Mouse (Mus musculus) hindbrain, embryonic 14.5 days (tissue): ENCODE measurements around the gene Kcnh6. TPM values are rescaled to one million over a fixed set of nuclear protein-coding genes. Genes with fewer than 3 reads are reported as not detected.
"Not testable (repeated sequence)": the region's sequence is repeated elsewhere in the genome, so short reads cannot be mapped to it uniquely, and the experiment has no call there.

Experiments
- ATAC-seq: fragments of 200-750 bp; cut with Nextera tagmentation; 2 replicates; pipeline ENCODE4 v1.8.0; 2017; ENCODE audit warnings: moderate number of reproducible peaks, mild to moderate bottlenecking, moderate TSS enrichment, moderate library complexity; ENCODE audit not compliant: low FRiP score
- DNase-seq: peaks from one replicate; pipeline ENCODE4 v3.0.0-alpha.2; 2015; ENCODE audit warnings: low spot score
- H3K27ac ChIP-seq: fragments of 300-500 bp; sonication (generic); 2 replicates; pipeline ENCODE4 v1.5.1; 2014; ENCODE audit warnings: mild to moderate bottlenecking, moderate library complexity
- H3K27me3 ChIP-seq: fragments of 300-500 bp; sonication (generic); 2 replicates; pipeline ENCODE4 v1.6.1; 2014; ENCODE audit warnings: mild to moderate bottlenecking, low read length, mixed read lengths; ENCODE audit not compliant: control insufficient read depth, insufficient read depth
- H3K36me3 ChIP-seq: fragments of 300-500 bp; sonication (generic); replicated peaks from 2 replicates; pipeline ENCODE4 v1.6.1; 2014; ENCODE audit not compliant: control insufficient read depth, insufficient read depth
- H3K4me1 ChIP-seq: fragments of 300-500 bp; sonication (generic); replicated peaks from 2 replicates; pipeline ENCODE4 v1.6.1; 2014; ENCODE audit warnings: antibody characterized with exemption, low read length, mixed read lengths; ENCODE audit not compliant: control insufficient read depth, insufficient read depth
- H3K4me2 ChIP-seq: fragments of 300-500 bp; sonication (generic); replicated peaks from 2 replicates; pipeline ENCODE4 v1.6.1; 2014; ENCODE audit warnings: mild to moderate bottlenecking, moderate library complexity
- H3K4me3 ChIP-seq: fragments of 300-500 bp; sonication (generic); replicated peaks from 2 replicates; pipeline ENCODE4 v1.5.1; 2014; ENCODE audit warnings: mild to moderate bottlenecking, low read length
- H3K9ac ChIP-seq: fragments of 300-500 bp; sonication (generic); 2 replicates; pipeline ENCODE4 v1.6.1; 2014
- H3K9me3 ChIP-seq: fragments of 300-500 bp; sonication (generic); 2 replicates; pipeline ENCODE4 v1.6.1; 2016; ENCODE audit warnings: low read length; ENCODE audit not compliant: control insufficient read depth
- WGBS: fragments of 180-500 bp; shearing (Covaris S2); extraction: QIAGEN DNeasy Blood & Tissue Kit; methylation state at CpG from one replicate; pipeline ENCODE4 v1.1.7; 2014; 5-methylcytosine and 5-hydroxymethylcytosine counted together
- polyA plus RNA-seq: library from polyadenylated mRNA; unstranded; fragments of >200 nt; fragmentation: Nextera tagmentation; extraction: Ambion mirVana; gene quantifications from 2 replicates; pipeline ENCODE4 v1.2.1, GENCODE M21; 2014

The Kcnh6 gene
- polyA plus RNA-seq, 1 experiment from 2014 or later: 2.3 TPM

DNA sequence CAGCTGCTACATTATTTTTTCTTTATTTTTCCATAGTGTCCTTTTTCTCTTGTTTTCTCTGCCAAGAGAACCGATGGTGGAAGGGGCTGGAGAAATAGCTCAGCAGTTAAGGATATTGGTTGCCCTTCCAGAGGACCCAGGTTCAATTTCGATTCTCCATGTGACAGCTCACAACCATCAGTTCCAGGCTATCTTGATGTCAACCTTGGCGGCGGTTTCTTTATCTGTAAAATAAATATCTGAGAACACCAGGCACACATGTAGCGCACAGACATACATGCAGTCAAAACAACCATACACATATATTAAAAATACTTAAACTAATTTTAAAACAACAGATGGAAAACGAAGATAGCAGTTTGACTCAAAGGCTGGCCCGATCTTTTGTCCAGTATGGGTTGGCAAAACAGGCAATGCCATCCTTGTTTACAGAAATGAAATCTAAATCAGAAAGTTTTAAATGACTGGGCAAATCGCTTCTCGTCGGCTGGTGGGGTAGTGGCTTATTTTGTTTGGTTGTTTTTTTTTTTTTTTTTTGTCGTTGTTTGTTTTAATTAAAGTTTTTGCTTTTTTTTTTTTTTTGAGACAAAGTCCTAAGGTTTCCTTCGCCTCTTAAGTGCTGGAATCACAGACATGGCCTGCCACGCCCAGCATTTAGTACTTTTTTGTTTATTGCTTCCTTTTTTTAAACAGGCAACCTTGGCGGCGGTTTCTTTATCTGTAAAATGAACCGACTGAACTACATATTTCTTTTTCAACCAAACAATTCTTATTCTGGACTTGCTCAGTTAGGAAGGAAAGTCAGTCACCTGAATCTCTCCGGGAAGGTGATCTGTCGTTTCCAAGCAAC lies 57.4 kb downstream of the Kcnh6 start:
- ATAC-seq (no peak), DNase-seq (no peak)
- Histone ChIP-seq H3K36me3 (peaks cover under 1% of the 10 kb centered on the region; the same call in 1 of the 2 replicates), H3K9me3 (no peaks in the 10 kb centered on the region), H3K4me2 (peak overlapping the region; percentile 93), H3K9ac (peak overlapping the region; percentile 87; the same call in 1 of the 2 replicates), H3K27me3 (no peaks in the 10 kb centered on the region), H3K4me3 (peak overlapping the region; percentile 80), H3K27ac (peak overlapping the region; percentile 86; the same call in 1 of the 2 replicates), H3K4me1 (peaks cover 9% of the 10 kb centered on the region; the same call in 1 of the 2 replicates)
- WGBS: 45% methylated on average over 18 of the region's 18 CpGs

DNA sequence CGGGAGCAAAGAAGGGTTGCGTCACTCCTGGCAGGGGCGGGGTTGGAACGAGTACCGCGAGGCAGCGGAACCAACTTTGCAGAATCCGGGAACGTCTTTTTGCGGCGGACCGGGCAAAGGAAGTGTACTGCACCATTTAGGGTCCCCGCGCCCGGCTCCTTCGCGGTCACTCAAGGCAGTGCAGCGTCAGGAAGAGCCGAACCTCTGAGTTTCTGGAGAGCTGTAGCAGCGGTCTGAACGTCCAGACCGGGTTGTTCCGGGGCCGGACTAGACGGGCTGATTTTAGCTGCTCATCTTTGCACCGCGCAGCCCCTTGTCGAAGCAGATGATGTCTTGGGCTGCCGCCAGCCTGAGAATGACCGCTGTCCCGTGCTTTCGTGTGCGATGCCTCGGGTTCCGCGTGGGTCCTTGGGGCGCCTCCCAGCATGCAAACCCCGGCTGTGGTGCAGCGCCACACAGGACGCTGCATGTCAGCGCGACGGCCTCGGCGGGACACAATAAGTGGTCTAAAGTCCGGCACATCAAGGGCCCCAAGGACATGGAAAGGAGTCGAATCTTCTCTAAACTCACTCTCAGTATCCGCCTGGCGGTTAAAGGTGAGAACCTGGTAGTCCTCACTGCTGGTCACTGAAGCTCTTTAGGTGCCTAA lies 58.1 kb downstream of the Kcnh6 start, which contains the start of gene Taco1:
Taco1 (plus strand) TSS at position 139 of the 649 bp plus-strand sequence.
- ATAC-seq (peak; percentile 97), DNase-seq (peak; percentile 95)
- Histone ChIP-seq H3K36me3 (peaks cover 6% of the 10 kb centered on the region; the same call in 1 of the 2 replicates), H3K9me3 (no peaks in the 10 kb centered on the region), H3K27ac (peak within 1 kb of the TSS; percentile 86), H3K27me3 (no peaks in the 10 kb centered on the region), H3K4me1 (peaks cover 9% of the 10 kb centered on the region; the same call in 1 of the 2 replicates), H3K4me2 (peak within 1 kb of the TSS; percentile 93), H3K4me3 (peak within 1 kb of the TSS; percentile 80), H3K9ac (peak within 1 kb of the TSS; percentile 87)
- under 1% methylated on average over 49 of the region's 49 CpGs for WGBS

DNA sequence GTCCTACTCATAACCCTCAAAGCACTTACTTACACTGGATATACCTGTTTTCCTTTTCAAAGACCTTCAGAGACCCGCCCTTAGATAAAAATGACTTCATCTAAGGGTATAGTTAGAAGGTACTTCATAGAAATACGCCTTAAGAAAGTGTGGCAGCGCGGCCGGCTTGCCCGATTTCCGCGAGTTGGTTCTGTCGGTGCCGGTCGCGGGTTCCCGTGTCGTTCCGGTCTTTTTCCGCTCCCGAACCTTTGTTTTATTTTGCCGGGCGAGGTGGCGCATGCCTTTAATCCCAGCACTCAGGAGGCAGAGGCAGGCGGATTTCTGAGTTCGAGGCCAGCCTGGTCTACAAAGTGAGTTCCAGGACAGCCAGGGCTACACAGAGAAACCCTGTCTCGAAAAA lies 58.7 kb downstream of the Kcnh6 start:
- H3K9ac ChIP-seq: peak overlapping the region; percentile 87
- peak overlapping the region; percentile 93 for H3K4me2 ChIP-seq
- ATAC-seq, H3K27me3 ChIP-seq, H3K4me1 ChIP-seq, H3K36me3 ChIP-seq, H3K9me3 ChIP-seq: not testable (repeated sequence)
- peak overlapping the region; percentile 80 for H3K4me3 ChIP-seq
- WGBS: 15% methylated on average over 23 of the region's 23 CpGs
- DNase-seq: peak; percentile 73
- H3K27ac ChIP-seq: peak overlapping the region; percentile 86

DNA sequence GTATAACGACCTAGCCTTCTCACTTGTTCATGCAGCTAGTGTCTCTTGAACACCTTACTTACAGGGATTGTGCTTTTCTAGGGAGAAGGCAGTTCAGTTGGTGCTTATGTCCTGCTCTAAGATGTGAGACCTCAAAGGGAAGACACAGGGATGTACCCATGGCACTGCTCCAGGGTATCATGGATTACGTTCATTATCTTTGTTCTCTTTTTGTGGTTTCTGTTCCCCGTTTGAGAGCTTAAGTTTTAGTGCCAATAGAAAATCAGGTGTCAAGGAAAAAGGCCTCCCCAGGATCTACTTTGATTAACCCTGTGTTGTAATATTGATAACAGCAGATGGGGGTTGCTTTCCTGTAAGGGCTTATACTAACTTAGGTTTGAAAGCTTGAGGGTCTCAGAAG lies 65.8 kb downstream of the Kcnh6 start:
- Histone ChIP-seq H3K9ac (no peak overlapping the region), H3K4me3 (no peak overlapping the region), H3K4me1 (no peaks in the 10 kb centered on the region), H3K36me3 (peaks cover 28% of the 10 kb centered on the region), H3K4me2 (no peak overlapping the region), H3K9me3 (no peaks in the 10 kb centered on the region), H3K27me3 (no peaks in the 10 kb centered on the region), H3K27ac (no peak overlapping the region)
- DNase-seq (no peak), ATAC-seq (no peak)
- WGBS: 88% methylated on average over 3 of the region's 3 CpGs

GRCm38 (mm10) chr11:106076321-106076720 lies 68.4 kb downstream of the Kcnh6 start:
- Histone ChIP-seq H3K4me1 (no peaks in the 10 kb centered on the region), H3K4me2 (no peak overlapping the region), H3K36me3 (peaks cover 22% of the 10 kb centered on the region), H3K4me3 (no peak overlapping the region), H3K9ac (no peak overlapping the region), H3K27me3 (no peaks in the 10 kb centered on the region), H3K27ac (no peak overlapping the region), H3K9me3 (no peaks in the 10 kb centered on the region)
- ATAC-seq (no peak), DNase-seq (peak; percentile 72)
- WGBS: 11% methylated on average over 4 of the region's 4 CpGs

Other genes starting within 250 kb of the Kcnh6 start
- gene Cyb561, start 54.8 kb upstream of the Kcnh6 start, polyA plus RNA-seq: 48.9 and 55.1 TPM in 2 replicates
- gene Ace, start 40.2 kb upstream of the Kcnh6 start, polyA plus RNA-seq: 6.0 and 6.8 TPM in 2 replicates
- gene Ace3, start 13.4 kb upstream of the Kcnh6 start, polyA plus RNA-seq: not detected in 2 replicates
- gene Dcaf7, start 28.7 kb downstream of the Kcnh6 start, polyA plus RNA-seq: 156 and 176 TPM in 2 replicates
- 5.0 and 5.9 TPM in 2 replicates for gene Taco1, start 57.9 kb downstream of the Kcnh6 start, polyA plus RNA-seq
- gene Map3k3, start 76.5 kb downstream of the Kcnh6 start, polyA plus RNA-seq: 16.5 and 18.7 TPM in 2 replicates
- gene Gm10840, start 152.7 kb downstream of the Kcnh6 start, polyA plus RNA-seq: not detected in 2 replicates
- gene Limd2, start 152.7 kb downstream of the Kcnh6 start, polyA plus RNA-seq: 140 and 158 TPM in 2 replicates
- gene Strada, start 194.0 kb downstream of the Kcnh6 start, polyA plus RNA-seq: 27.4 and 30.1 TPM in 2 replicates
- gene Ccdc47, start 208.2 kb downstream of the Kcnh6 start, polyA plus RNA-seq: 76.6 and 94.5 TPM in 2 replicates
- 78.0 and 82.2 TPM in 2 replicates for gene Ddx42, start 208.8 kb downstream of the Kcnh6 start, polyA plus RNA-seq
- gene Ftsj3, start 248.0 kb downstream of the Kcnh6 start, polyA plus RNA-seq: 31.4 and 31.9 TPM in 2 replicates
- gene Psmc5, start 248.0 kb downstream of the Kcnh6 start, polyA plus RNA-seq: 282 and 287 TPM in 2 replicates